Mouse (Mus musculus): ENCODE results near the gene Ccm2.

DNA sequence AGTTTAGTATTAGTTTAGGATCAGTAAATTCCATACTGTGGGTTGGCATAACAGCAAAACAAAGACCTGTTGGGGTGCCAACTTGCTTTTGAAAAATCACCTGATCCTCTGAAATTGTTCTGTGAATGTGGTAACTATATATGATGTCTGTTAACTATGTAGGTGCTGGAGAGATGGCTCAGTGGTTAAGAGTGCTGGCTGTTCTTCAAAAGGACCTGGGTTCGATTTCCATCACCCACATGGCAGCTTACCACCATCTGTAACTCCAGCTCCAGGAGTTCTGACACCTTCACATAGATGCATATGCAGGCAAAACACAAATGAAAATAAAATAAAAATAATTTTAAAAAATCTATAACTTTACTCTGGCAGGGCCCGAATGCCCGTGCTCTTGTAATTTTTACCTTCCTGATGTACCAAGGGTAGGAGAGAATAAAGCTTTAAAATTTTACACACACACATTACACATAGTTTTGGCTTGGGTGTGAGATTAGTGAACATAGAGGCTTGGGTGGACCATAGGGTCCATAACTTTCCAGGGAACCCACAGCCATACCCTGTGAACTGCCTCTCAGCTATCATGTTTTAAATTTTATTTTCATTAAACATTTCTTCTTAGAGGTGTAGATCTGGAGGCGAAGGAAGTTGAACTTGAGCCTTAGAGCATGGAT lies 1.4 kb upstream of the Ccm2 start:
- TF ChIP-seq POLR2A (IDR thresholded peaks at IDR 0.05; ENCODE audit: control insufficient read depth, extremely low read depth, insufficient read depth, low read length, poor library complexity) (no peak), CTCF (IDR thresholded peaks at IDR 0.05; ENCODE audit: borderline replicate concordance, control insufficient read depth, extremely low read depth, insufficient read depth, low read length, poor library complexity) (no peak)
